Mouse (Mus musculus) embryonic facial prominence, embryonic 14.5 days (tissue): ENCODE data around the gene Cdk9. TPM values are rescaled to one million over a fixed set of nuclear protein-coding genes. Genes with fewer than 3 reads are reported as not detected.
A peak's percentile ranks its signal among the peaks of the same experiment; 100 is the strongest.

Source experiments
- ATAC-seq: fragments of 200-750 bp; cut with Nextera tagmentation; 2 replicates; pipeline ENCODE4 v1.8.0; 2017; ENCODE audit warnings: low read depth, moderate number of reproducible peaks, moderate TSS enrichment
- DNase-seq: peaks from one replicate; pipeline ENCODE4 v3.0.0-alpha.2; 2015; ENCODE audit warnings: low spot score
- H3K27ac ChIP-seq: fragments of 300-500 bp; sonication (generic); replicated peaks from 2 replicates; pipeline ENCODE4 v1.5.1; 2014; ENCODE audit warnings: low read depth, mild to moderate bottlenecking, low read length, moderate library complexity
- H3K27me3 ChIP-seq: fragments of 300-500 bp; sonication (generic); replicated peaks from 2 replicates; pipeline ENCODE4 v1.6.1; 2014; ENCODE audit warnings: low read length; ENCODE audit not compliant: control insufficient read depth, insufficient read depth
- H3K36me3 ChIP-seq: fragments of 300-500 bp; sonication (generic); 2 replicates; pipeline ENCODE4 v1.6.1; 2014; ENCODE audit warnings: low read length, mixed read lengths; ENCODE audit not compliant: control insufficient read depth, insufficient read depth
- H3K4me1 ChIP-seq: fragments of 300-500 bp; sonication (generic); 2 replicates; pipeline ENCODE4 v1.6.1; 2014; ENCODE audit warnings: antibody characterized with exemption, low read length; ENCODE audit not compliant: control insufficient read depth, insufficient read depth
- H3K4me2 ChIP-seq: fragments of 300-500 bp; sonication (generic); 2 replicates; pipeline ENCODE4 v1.6.1; 2014; ENCODE audit warnings: low read depth, mild to moderate bottlenecking, low read length, moderate library complexity, mixed read lengths
- H3K4me3 ChIP-seq: fragments of 300-500 bp; sonication (generic); 2 replicates; pipeline ENCODE4 v1.5.1; 2014; ENCODE audit warnings: low read depth, mild to moderate bottlenecking, low read length
- H3K9ac ChIP-seq: fragments of 300-500 bp; sonication (generic); 2 replicates; pipeline ENCODE4 v1.6.1; 2014; ENCODE audit warnings: low read depth, mild to moderate bottlenecking, low read length, moderate library complexity, mixed read lengths
- H3K9me3 ChIP-seq: fragments of 300-500 bp; sonication (generic); 2 replicates; pipeline ENCODE4 v1.6.1; 2016; ENCODE audit warnings: low read length; ENCODE audit not compliant: control insufficient read depth
- WGBS: fragments of 180-500 bp; shearing (Covaris S2); extraction: QIAGEN DNeasy Blood & Tissue Kit; methylation state at CpG from one replicate; pipeline ENCODE4 v1.1.7; 2014; 5-methylcytosine and 5-hydroxymethylcytosine counted together
- polyA plus RNA-seq: library from polyadenylated mRNA; unstranded; fragments of >200 nt; fragmentation: Nextera tagmentation; extraction: Ambion mirVana; gene quantifications from 2 replicates; pipeline ENCODE4 v1.2.1, GENCODE M21; 2014

Cdk9 gene
- polyA plus RNA-seq, result 67.4 and 82.3 TPM in 2 replicates

- 0 out of 2 replicates have a peak, but pooled peaks cover 3% of the 10 kb centered on the region for H3K4me1 ChIP-seq
- peak; percentile 94 for DNase-seq
- H3K4me2 ChIP-seq, result peak within 1 kb of the TSS; percentile 78
- no peaks in the 10 kb centered on the region for H3K27me3 ChIP-seq
- H3K4me3 ChIP-seq, result peak within 1 kb of the TSS; percentile 91
- peaks cover 25% of the 10 kb centered on the region for H3K36me3 ChIP-seq
- no peaks in the 10 kb centered on the region for H3K9me3 ChIP-seq
- peak within 1 kb of the TSS; percentile 95 for H3K27ac ChIP-seq
- ATAC-seq, result peak; percentile 91
- WGBS, result 0% methylated on average over 24 of the region's 79 CpGs
- peak within 1 kb of the TSS; percentile 86 for H3K9ac ChIP-seq
Measured at GRCm38 (mm10) chr2:32712934-32713817, at the start of gene Cdk9. Gene Cdk9, minus strand, starts transcription at chr2:32713076.

- no peaks in the 10 kb centered on the region for H3K4me1 ChIP-seq
- H3K27ac ChIP-seq, result no peak overlapping the region
- H3K9me3 ChIP-seq, result no peaks in the 10 kb centered on the region
- WGBS, result 93% methylated on average over 4 of the region's 4 CpGs
- H3K4me2 ChIP-seq, result no peak overlapping the region
- DNase-seq (no peak), ATAC-seq (no peak)
- no peaks in the 10 kb centered on the region for H3K27me3 ChIP-seq
- H3K36me3 ChIP-seq, result peaks cover 27% of the 10 kb centered on the region
- H3K9ac ChIP-seq, result no peak overlapping the region
- H3K4me3 ChIP-seq, result no peak overlapping the region
Measured at GRCm38 (mm10) chr2:32761859-32762258, 49.0 kb upstream of the Cdk9 start.

GRCm38 (mm10) chr2:32761361-32761760 is 48.5 kb upstream of the Cdk9 start:
- WGBS, result 85% methylated on average over 14 of the region's 14 CpGs

GRCm38 (mm10) chr2:32759001-32759400 is 46.1 kb upstream of the Cdk9 start:
- ATAC-seq (no peak), DNase-seq (no peak)
- H3K4me2 ChIP-seq, result no peak overlapping the region
- WGBS, result 92% methylated on average over 2 of the region's 2 CpGs
- no peak overlapping the region for H3K27ac ChIP-seq
- no peaks in the 10 kb centered on the region for H3K27me3 ChIP-seq
- no peak overlapping the region for H3K9ac ChIP-seq
- H3K4me1 ChIP-seq, result no peaks in the 10 kb centered on the region
- H3K36me3 ChIP-seq, result peaks cover 36% of the 10 kb centered on the region
- no peaks in the 10 kb centered on the region for H3K9me3 ChIP-seq
- H3K4me3 ChIP-seq, result no peak overlapping the region

More at GRCm38 (mm10) chr2:32761361-32761760, 48.5 kb upstream of the Cdk9 start:
- ATAC-seq (no peak), DNase-seq (no peak)
- H3K4me1 ChIP-seq, result no peaks in the 10 kb centered on the region
- no peak overlapping the region for H3K27ac ChIP-seq
- H3K36me3 ChIP-seq, result peaks cover 27% of the 10 kb centered on the region
- H3K9me3 ChIP-seq, result no peaks in the 10 kb centered on the region
- H3K4me3 ChIP-seq, result no peak overlapping the region
- no peak overlapping the region for H3K9ac ChIP-seq
- H3K4me2 ChIP-seq, result no peak overlapping the region
- no peaks in the 10 kb centered on the region for H3K27me3 ChIP-seq

DNA sequence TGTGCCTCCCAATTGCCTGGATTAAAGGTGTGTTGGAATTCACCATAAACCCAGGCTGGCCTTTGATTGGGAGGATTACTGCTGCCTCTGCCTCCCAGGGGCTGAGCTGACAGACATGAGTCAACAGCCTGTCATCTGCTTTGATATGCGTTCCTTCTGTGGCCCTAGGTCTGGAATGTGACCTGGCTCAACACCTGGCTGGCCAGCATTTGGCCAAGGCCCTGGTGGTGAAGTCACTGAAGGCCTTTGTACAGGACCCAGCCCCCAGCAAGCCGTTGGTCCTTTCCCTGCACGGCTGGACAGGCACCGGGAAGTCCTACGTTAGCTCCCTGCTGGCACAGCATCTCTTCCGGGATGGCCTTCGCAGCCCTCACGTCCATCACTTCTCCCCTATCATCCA is 45.6 kb upstream of the Cdk9 start:
- Histone ChIP-seq H3K27ac (no peak overlapping the region), H3K27me3 (no peaks in the 10 kb centered on the region), H3K4me2 (no peak overlapping the region; the same call in 1 of the 2 replicates), H3K9ac (no peak overlapping the region), H3K4me3 (no peak overlapping the region), H3K36me3 (peaks cover 38% of the 10 kb centered on the region), H3K4me1 (no peaks in the 10 kb centered on the region), H3K9me3 (no peaks in the 10 kb centered on the region)
- no peak for DNase-seq
- ATAC-seq, result no peak
- WGBS, result 70% methylated on average over 8 of the region's 8 CpGs

- peak; percentile 99 for DNase-seq
- Histone ChIP-seq H3K4me1 (no peaks in the 10 kb centered on the region), H3K4me3 (peak within 1 kb of the TSS; percentile 81), H3K9me3 (no peaks in the 10 kb centered on the region), H3K27me3 (no peaks in the 10 kb centered on the region), H3K27ac (peak within 1 kb of the TSS; percentile 92), H3K36me3 (peaks cover 43% of the 10 kb centered on the region), H3K9ac (peak within 1 kb of the TSS; percentile 90), H3K4me2 (peak within 1 kb of the TSS; percentile 56)
- WGBS, result under 1% methylated on average over 42 of the region's 66 CpGs
- ATAC-seq, result peak; percentile 96
Measured at GRCm38 (mm10) chr2:32757056-32757845, 44.4 kb upstream of the Cdk9 start, which contains the start of gene Tor2a. Gene Tor2a, plus strand, starts transcription at chr2:32757234.

DNA sequence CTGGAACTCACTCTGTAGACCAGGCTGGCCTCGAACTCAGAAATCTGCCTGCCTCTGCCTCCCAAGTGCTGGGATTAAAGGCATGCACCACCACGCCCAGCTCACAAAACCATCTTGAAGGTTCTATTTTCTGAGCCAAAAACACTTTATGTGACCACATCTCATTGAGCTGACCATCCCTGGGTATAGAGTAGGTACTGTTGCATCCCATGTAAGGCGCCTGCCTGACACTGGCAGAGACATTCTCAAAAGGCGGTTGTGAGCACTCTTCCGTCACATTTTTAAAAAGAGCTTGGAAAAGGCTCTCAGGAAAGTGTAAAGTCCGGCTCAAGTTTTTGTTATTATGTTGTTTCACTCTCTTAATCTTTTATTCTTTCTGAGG is 43.8 kb upstream of the Cdk9 start:
- WGBS, result 22% methylated on average over 5 of the region's 6 CpGs
- H3K4me3 ChIP-seq, result peak overlapping the region; percentile 81; the same call in 1 of the 2 replicates
- ATAC-seq, result peak; percentile 11; the same call in 1 of the 2 replicates

GRCm38 (mm10) chr2:32752181-32752580 is 39.3 kb upstream of the Cdk9 start:
- Histone ChIP-seq H3K4me2 (peak overlapping the region; percentile 52), H3K27ac (no peak overlapping the region), H3K36me3 (peaks cover 46% of the 10 kb centered on the region), H3K9ac (no peak overlapping the region), H3K4me3 (no peak overlapping the region), H3K27me3 (no peaks in the 10 kb centered on the region), H3K9me3 (no peaks in the 10 kb centered on the region), H3K4me1 (no peaks in the 10 kb centered on the region)
- ATAC-seq, result no peak
- 80% methylated on average over 10 of the region's 10 CpGs for WGBS
- no peak for DNase-seq

More for the DNA sequence above, 43.8 kb upstream of the Cdk9 start:
- no peaks in the 10 kb centered on the region for H3K4me1 ChIP-seq
- H3K9ac ChIP-seq, result peak overlapping the region; percentile 90; the same call in 1 of the 2 replicates
- H3K27ac ChIP-seq, result peak overlapping the region; percentile 92; the same call in 1 of the 2 replicates
- H3K4me2 ChIP-seq, result peak overlapping the region; percentile 56
- H3K36me3 ChIP-seq, result peaks cover 37% of the 10 kb centered on the region
- no peak for DNase-seq
- H3K27me3 ChIP-seq, result no peaks in the 10 kb centered on the region
- no peaks in the 10 kb centered on the region for H3K9me3 ChIP-seq
